8 mouse cellular contexts compared by ENCODE assay signal in genomic region chr13:43864153-43864861, GRCm38 (mm10).
DNase-seq lines count a peak whose midpoint lies in the region; ATAC-seq and TF ChIP-seq lines count a peak whose summit lies in the region.

No protein-coding gene starts in this region.

- WGBS in forebrain, postnatal 0 days = 2% methylated on average over 35 of the region's 35 CpGs
- 1% methylated on average over 35 of the region's 35 CpGs for WGBS in lung, embryonic 15.5 days

- no peak for ATAC-seq in G1E (ENCODE audit: extremely low read depth, insufficient number of reproducible peaks, low FRiP score, poor library complexity, severe bottlenecking)
- peak; percentile 99 for ATAC-seq in forebrain, postnatal 0 days
- ATAC-seq in lung, embryonic 15.5 days (ENCODE audit: borderline replicate concordance, extremely low read depth, low FRiP score, low TSS enrichment) = peak; percentile 99

- DNase-seq in G1E (ENCODE audit: low spot score) = peak; percentile 66
- DNase-seq in cerebellum, adult 18-20 months = peak; percentile 95 to 99
- peak; percentile 95 for DNase-seq in forebrain, postnatal 0 days
- peak; percentile 100 for DNase-seq in heart, postnatal 4 days
- DNase-seq in layer of hippocampus, adult 8-10 months (ENCODE audit: low spot score in 2 of 2) = peak; percentile 93 to 97
- DNase-seq in ovary, adult 18-20 months (ENCODE audit: low spot score) = peak; percentile 99
- DNase-seq in thymus, postnatal 0 days (ENCODE audit: low spot score) = peak; percentile 98

- H3K27ac ChIP-seq in forebrain, postnatal 0 days (ENCODE audit: low read depth, low read length) = no peak overlapping the region
- peak overlapping the region; percentile 76 for H3K27ac ChIP-seq in lung, embryonic 15.5 days

- peak; percentile 92 for TF ChIP-seq CTCF in G1E (IDR thresholded peaks at IDR 0.05; ENCODE audit: low read depth, low read length)
- TF ChIP-seq CTCF in forebrain, postnatal 0 days (IDR thresholded peaks at IDR 0.05; ENCODE audit: low read depth) = peak; percentile 100

- H3K36me3 ChIP-seq in G1E (replicated peaks) = no peaks in the 10 kb centered on the region
- H3K36me3 ChIP-seq in forebrain, postnatal 0 days (ENCODE audit: insufficient read depth) = no peaks in the 10 kb centered on the region
- no peaks in the 10 kb centered on the region for H3K36me3 ChIP-seq in lung, embryonic 15.5 days

- peak overlapping the region; percentile 73 for H3K4me2 ChIP-seq in forebrain, postnatal 0 days (ENCODE audit: low read depth)
- peak overlapping the region; percentile 56 for H3K4me2 ChIP-seq in lung, embryonic 15.5 days

- H3K9ac ChIP-seq in forebrain, postnatal 0 days = peak overlapping the region; percentile 10; the same call in 1 of the 2 replicates
- peak overlapping the region; percentile 31 for H3K9ac ChIP-seq in lung, embryonic 15.5 days

- H3K9me3 ChIP-seq in G1E (replicated peaks) = no peaks in the 10 kb centered on the region
- no peaks in the 10 kb centered on the region for H3K9me3 ChIP-seq in forebrain, postnatal 0 days (ENCODE audit: low read length)
- no peaks in the 10 kb centered on the region for H3K9me3 ChIP-seq in lung, embryonic 15.5 days

- H3K4me3 ChIP-seq in G1E (ENCODE audit: low read depth, low read length) = peak overlapping the region; percentile 30; the same call in 1 of the 2 replicates
- H3K4me3 ChIP-seq in forebrain, postnatal 0 days (ENCODE audit: low read depth, low read length) = peak overlapping the region; percentile 36
- peak overlapping the region; percentile 25 for H3K4me3 ChIP-seq in lung, embryonic 15.5 days

- peaks cover 10% of the 10 kb centered on the region for H3K4me1 ChIP-seq in G1E (ENCODE audit: insufficient read depth, low read depth, low read length)
- H3K4me1 ChIP-seq in forebrain, postnatal 0 days (ENCODE audit: insufficient read depth) = peaks cover 5% of the 10 kb centered on the region; the same call in 1 of the 2 replicates
- H3K4me1 ChIP-seq in lung, embryonic 15.5 days = peaks cover 41% of the 10 kb centered on the region

- peaks cover 18% of the 10 kb centered on the region for H3K27me3 ChIP-seq in G1E (ENCODE audit: insufficient read depth, low read length)
- no peaks in the 10 kb centered on the region for H3K27me3 ChIP-seq in forebrain, postnatal 0 days (ENCODE audit: insufficient read depth, low read length)
- no peaks in the 10 kb centered on the region for H3K27me3 ChIP-seq in lung, embryonic 15.5 days
